Mouse (Mus musculus): ENCODE results near the gene Lrrc10b. TPM values are rescaled to one million over a fixed set of nuclear protein-coding genes. Genes with fewer than 3 reads are reported as not detected.

Lrrc10b gene
- 0.96 and 1.5 TPM in 2 replicates for polyA plus RNA-seq (2012; rRNA removed)

GRCm38 (mm10) chr19:10456752-10457483, at the start of gene Lrrc10b:
Lrrc10b (minus strand) TSS chr19:10457473.

GRCm38 (mm10) chr19:10482703-10483102, 25.4 kb upstream of the Lrrc10b start, which contains the start of gene Ppp1r32:
Ppp1r32 (minus strand) TSS chr19:10482928.

Other genes with a start within 250 kb of the Lrrc10b start
- 5.2 and 15.0 TPM in 2 replicates for gene Myrf, start 216.7 kb downstream of the Lrrc10b start, polyA plus RNA-seq (2012; rRNA removed)
- gene Dagla, start 152.6 kb downstream of the Lrrc10b start, polyA plus RNA-seq (2012; rRNA removed) = 3.6 and 5.6 TPM in 2 replicates
- 13.6 and 25.4 TPM in 2 replicates for gene Syt7, start 68.4 kb downstream of the Lrrc10b start, polyA plus RNA-seq (2012; rRNA removed)
- gene Ppp1r32, start 25.5 kb upstream of the Lrrc10b start, polyA plus RNA-seq (2012; rRNA removed) = 0.71 and 0.76 TPM in 2 replicates
- 99.8 and 116 TPM in 2 replicates for gene Cpsf7, start 67.8 kb upstream of the Lrrc10b start, polyA plus RNA-seq (2012; rRNA removed)
- gene Sdhaf2, start 68.7 kb upstream of the Lrrc10b start, polyA plus RNA-seq (2012; rRNA removed) = 36.5 and 50.6 TPM in 2 replicates
- gene Tmem216, start 98.8 kb upstream of the Lrrc10b start, polyA plus RNA-seq (2012; rRNA removed) = 34.4 and 57.1 TPM in 2 replicates
- gene Cyb561a3, start 119.7 kb upstream of the Lrrc10b start, polyA plus RNA-seq (2012; rRNA removed) = 13.0 and 13.7 TPM in 2 replicates
- 25.9 and 36.4 TPM in 2 replicates for gene Tmem138, start 119.9 kb upstream of the Lrrc10b start, polyA plus RNA-seq (2012; rRNA removed)
- gene Ddb1, start 147.9 kb upstream of the Lrrc10b start, polyA plus RNA-seq (2012; rRNA removed) = 283 and 311 TPM in 2 replicates
- 24.1 and 29.3 TPM in 2 replicates for gene Tkfc, start 148.2 kb upstream of the Lrrc10b start, polyA plus RNA-seq (2012; rRNA removed)
- gene Vwce, start 176.7 kb upstream of the Lrrc10b start, polyA plus RNA-seq (2012; rRNA removed) = 1.5 and 1.8 TPM in 2 replicates
- gene Pga5, start 220.6 kb upstream of the Lrrc10b start, polyA plus RNA-seq (2012; rRNA removed) = not detected in 2 replicates
- gene Vps37c, start 231.3 kb upstream of the Lrrc10b start, polyA plus RNA-seq (2012; rRNA removed) = 17.6 and 21.7 TPM in 2 replicates

Data from central nervous system, embryonic 11.5 days (tissue).